Mouse (Mus musculus) embryonic facial prominence, embryonic 11.5 days (tissue): ENCODE results near the gene Mdfi. TPM values are rescaled to one million over a fixed set of nuclear protein-coding genes. Genes with fewer than 3 reads are reported as not detected.

Source experiments
- ATAC-seq: fragments of 200-750 bp; cut with Nextera tagmentation; replicated peaks from 2 replicates; pipeline ENCODE4 v1.8.0; 2017; ENCODE audit warnings: low read depth; ENCODE audit not compliant: insufficient number of reproducible peaks, low FRiP score, low TSS enrichment
- DNase-seq: peaks from one replicate; pipeline ENCODE4 v3.0.0-alpha.2; 2015; ENCODE audit warnings: low spot score
- H3K27ac ChIP-seq: fragments of 300-500 bp; sonication (generic); replicated peaks from 2 replicates; pipeline ENCODE4 v1.5.1; 2014; ENCODE audit warnings: mild to moderate bottlenecking, low read depth, low read length, control low read depth
- H3K27me3 ChIP-seq: fragments of 300-500 bp; sonication (generic); 2 replicates; pipeline ENCODE4 v1.6.1; 2014; ENCODE audit warnings: mild to moderate bottlenecking, low read length, moderate library complexity, mixed read lengths; ENCODE audit not compliant: control insufficient read depth, insufficient read depth
- H3K36me3 ChIP-seq: fragments of 300-500 bp; sonication (generic); replicated peaks from 2 replicates; pipeline ENCODE4 v1.6.1; 2014; ENCODE audit warnings: low read depth, mild to moderate bottlenecking, low read length, moderate library complexity, mixed read lengths; ENCODE audit not compliant: control insufficient read depth, insufficient read depth
- H3K4me1 ChIP-seq: fragments of 300-500 bp; sonication (generic); 2 replicates; pipeline ENCODE4 v1.6.1; 2014; ENCODE audit warnings: low read length, mixed read lengths; ENCODE audit not compliant: control insufficient read depth, insufficient read depth
- H3K4me2 ChIP-seq: fragments of 300-500 bp; sonication (generic); 2 replicates; pipeline ENCODE4 v1.6.1; 2014; ENCODE audit warnings: low read depth, mild to moderate bottlenecking, control low read depth, low read length, moderate library complexity
- H3K4me3 ChIP-seq: fragments of 300-500 bp; sonication (generic); 2 replicates; pipeline ENCODE4 v1.5.1; 2014; ENCODE audit warnings: low read depth, low read length, control low read depth
- H3K9ac ChIP-seq: fragments of 300-500 bp; sonication (generic); replicated peaks from 2 replicates; pipeline ENCODE4 v1.6.1; 2014; ENCODE audit warnings: mild to moderate bottlenecking, control low read depth, low read length
- H3K9me3 ChIP-seq: fragments of 300-500 bp; sonication (generic); replicated peaks from 2 replicates; pipeline ENCODE4 v1.6.1; 2016; ENCODE audit warnings: mild to moderate bottlenecking, low read length, inconsistent platforms, mixed read lengths; ENCODE audit not compliant: control insufficient read depth
- WGBS: fragments of 180-500 bp; shearing (Covaris S2); extraction: QIAGEN DNeasy Blood & Tissue Kit; methylation state at CpG from one replicate; pipeline ENCODE4 v1.1.7; 2014; 5-methylcytosine and 5-hydroxymethylcytosine counted together
- polyA plus RNA-seq: library from polyadenylated mRNA; unstranded; fragments of >200 nt; fragmentation: Nextera tagmentation; extraction: Ambion mirVana; gene quantifications from 2 replicates; pipeline ENCODE4 v1.2.1, GENCODE M21; 2014

Mdfi gene
- polyA plus RNA-seq, 1 experiment from 2014 or later, result 75.2 TPM

DNA sequence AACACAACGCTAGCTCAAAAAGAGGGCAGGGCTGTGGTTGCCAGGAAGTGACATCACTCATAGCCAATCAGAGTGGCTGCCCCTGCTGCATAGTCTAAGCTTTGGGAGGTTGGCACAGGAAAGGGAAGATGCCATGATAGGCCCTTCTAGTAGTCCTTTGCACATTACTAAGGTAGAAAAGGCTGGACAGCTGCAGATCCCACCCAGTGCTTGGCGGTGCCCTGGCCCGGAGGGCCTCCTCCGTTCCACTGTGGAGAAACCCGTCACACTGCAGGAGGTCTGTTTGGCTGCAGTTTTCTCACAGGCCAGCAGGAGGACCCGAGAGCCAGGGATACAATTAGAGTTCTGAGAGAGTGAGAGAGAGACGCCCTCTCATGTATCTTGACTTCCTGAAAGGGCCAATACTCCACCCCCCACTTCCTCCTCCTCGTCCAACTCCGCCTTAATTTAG is 38.9 kb upstream of the Mdfi start:
- Histone ChIP-seq H3K27ac (no peak overlapping the region), H3K4me1 (peaks cover 6% of the 10 kb centered on the region), H3K36me3 (peaks cover 7% of the 10 kb centered on the region), H3K27me3 (no peaks in the 10 kb centered on the region), H3K9me3 (no peaks in the 10 kb centered on the region), H3K4me2 (no peak overlapping the region), H3K4me3 (no peak overlapping the region), H3K9ac (no peak overlapping the region)
- ATAC-seq (peak; percentile 31; the same call in 1 of the 2 replicates), DNase-seq (peak; percentile 85)
- 9% methylated on average over 9 of the region's 9 CpGs for WGBS

GRCm38 (mm10) chr17:47872311-47873011 is 38.0 kb upstream of the Mdfi start:
- H3K9ac ChIP-seq, result no peak overlapping the region
- H3K36me3 ChIP-seq, result peaks cover 7% of the 10 kb centered on the region
- H3K27ac ChIP-seq, result no peak overlapping the region
- 84% methylated on average over 31 of the region's 31 CpGs for WGBS
- no peak overlapping the region for H3K4me2 ChIP-seq
- ATAC-seq (no peak), DNase-seq (no peak)
- H3K4me1 ChIP-seq, result peaks cover under 1% of the 10 kb centered on the region
- H3K9me3 ChIP-seq, result no peaks in the 10 kb centered on the region
- no peaks in the 10 kb centered on the region for H3K27me3 ChIP-seq
- no peak overlapping the region for H3K4me3 ChIP-seq

GRCm38 (mm10) chr17:47869874-47870273 is 35.4 kb upstream of the Mdfi start:
- no peak for ATAC-seq
- Histone ChIP-seq H3K36me3 (peaks cover 3% of the 10 kb centered on the region), H3K4me1 (no peaks in the 10 kb centered on the region)

DNA sequence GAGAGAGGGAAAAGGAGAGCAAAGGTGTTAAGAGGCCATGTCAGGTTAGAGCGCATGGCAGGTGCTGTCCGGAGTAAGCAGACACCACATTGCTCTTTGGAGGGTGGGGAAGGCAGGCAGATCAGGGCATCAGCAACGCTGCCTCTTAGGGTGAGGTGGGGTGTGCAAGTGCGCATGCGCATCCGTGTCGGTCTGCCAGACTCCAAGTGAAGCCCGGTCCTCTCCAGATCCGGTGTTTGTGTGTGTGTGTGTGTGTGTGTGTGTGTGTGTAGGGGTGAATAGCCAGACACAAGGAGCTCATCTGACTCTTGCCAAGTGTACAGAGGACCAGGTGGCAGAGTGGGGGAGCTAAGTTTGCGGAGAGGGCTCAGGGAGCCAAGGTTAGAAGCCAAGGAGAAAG is 31.5 kb upstream of the Mdfi start:
- no peak for DNase-seq
- Histone ChIP-seq H3K27me3 (no peaks in the 10 kb centered on the region), H3K4me2 (no peak overlapping the region), H3K9ac (no peak overlapping the region), H3K27ac (no peak overlapping the region), H3K9me3 (no peaks in the 10 kb centered on the region), H3K4me3 (no peak overlapping the region), H3K36me3 (peaks cover 3% of the 10 kb centered on the region; the same call in 1 of the 2 replicates), H3K4me1 (no peaks in the 10 kb centered on the region; the same call in 1 of the 2 replicates)
- 75% methylated on average over 10 of the region's 10 CpGs for WGBS
- ATAC-seq, result no peak

More at GRCm38 (mm10) chr17:47869874-47870273, 35.4 kb upstream of the Mdfi start:
- no peak for DNase-seq
- Histone ChIP-seq H3K4me3 (no peak overlapping the region), H3K27ac (no peak overlapping the region), H3K9ac (no peak overlapping the region), H3K9me3 (no peaks in the 10 kb centered on the region), H3K27me3 (no peaks in the 10 kb centered on the region), H3K4me2 (no peak overlapping the region)
- WGBS, result 94% methylated on average over 10 of the region's 10 CpGs

DNA sequence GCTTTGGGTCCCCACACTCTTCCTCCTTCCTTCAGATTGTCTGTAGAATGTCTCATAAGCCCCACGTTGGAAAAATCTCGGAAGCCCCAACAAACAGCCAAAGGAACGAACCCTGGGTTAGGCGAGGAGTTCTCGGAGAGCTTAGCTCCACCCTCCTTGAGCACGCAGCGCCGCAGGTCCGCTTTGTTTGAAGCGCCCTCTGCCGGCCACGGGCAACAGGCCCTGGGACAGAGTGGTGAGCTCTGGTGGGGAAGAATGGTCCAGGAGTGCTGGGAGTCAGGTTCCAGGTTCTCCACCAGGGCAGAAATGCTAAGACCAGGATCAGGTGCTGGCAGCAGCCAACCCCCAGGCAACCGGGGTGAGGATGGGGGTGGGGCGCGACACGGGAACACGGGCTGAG is 30.0 kb upstream of the Mdfi start:
- H3K4me1 ChIP-seq, result peaks cover 5% of the 10 kb centered on the region; the same call in 1 of the 2 replicates
- H3K36me3 ChIP-seq, result peaks cover 3% of the 10 kb centered on the region; the same call in 1 of the 2 replicates
- no peak overlapping the region; the same call in 1 of the 2 replicates for H3K9ac ChIP-seq
- no peak overlapping the region for H3K4me2 ChIP-seq
- ATAC-seq (peak; percentile 72), DNase-seq (peak; percentile 92)
- no peaks in the 10 kb centered on the region for H3K9me3 ChIP-seq
- H3K4me3 ChIP-seq, result no peak overlapping the region
- no peak overlapping the region for H3K27ac ChIP-seq
- WGBS, result 3% methylated on average over 17 of the region's 17 CpGs
- H3K27me3 ChIP-seq, result no peaks in the 10 kb centered on the region

DNA sequence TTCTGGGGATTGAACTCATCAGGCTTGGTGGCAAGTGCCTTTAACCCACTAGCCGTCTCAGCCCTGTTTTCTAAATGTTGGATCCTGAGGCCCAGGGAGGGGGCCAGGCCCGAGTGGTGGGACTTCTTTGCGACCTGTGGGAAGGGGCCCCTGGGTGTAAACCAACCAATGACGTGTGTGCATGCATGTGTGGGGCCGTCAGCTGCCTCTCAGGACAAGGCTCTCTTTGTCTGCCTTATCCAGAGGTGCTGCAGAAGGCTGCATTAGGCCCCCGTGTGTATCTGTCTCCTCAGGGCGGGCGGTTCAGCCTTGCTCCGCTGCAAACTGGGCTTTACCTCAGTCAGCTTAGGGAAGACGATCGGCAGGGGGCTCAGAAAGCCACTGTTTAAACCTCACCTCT is 28.9 kb upstream of the Mdfi start:
- ATAC-seq, result peak; percentile 17; the same call in 1 of the 2 replicates
- no peak overlapping the region for H3K4me3 ChIP-seq
- no peaks in the 10 kb centered on the region for H3K36me3 ChIP-seq
- no peaks in the 10 kb centered on the region for H3K27me3 ChIP-seq
- no peak overlapping the region; the same call in 1 of the 2 replicates for H3K4me2 ChIP-seq
- H3K9ac ChIP-seq, result 0 out of 2 replicates have a peak overlapping the region, but pooled peaks have one; percentile 25
- H3K27ac ChIP-seq, result peak overlapping the region; percentile 56; the same call in 1 of the 2 replicates
- H3K4me1 ChIP-seq, result peaks cover 5% of the 10 kb centered on the region; the same call in 1 of the 2 replicates
- WGBS, result 8% methylated on average over 11 of the region's 11 CpGs
- no peaks in the 10 kb centered on the region for H3K9me3 ChIP-seq
- DNase-seq, result peak; percentile 51

DNA sequence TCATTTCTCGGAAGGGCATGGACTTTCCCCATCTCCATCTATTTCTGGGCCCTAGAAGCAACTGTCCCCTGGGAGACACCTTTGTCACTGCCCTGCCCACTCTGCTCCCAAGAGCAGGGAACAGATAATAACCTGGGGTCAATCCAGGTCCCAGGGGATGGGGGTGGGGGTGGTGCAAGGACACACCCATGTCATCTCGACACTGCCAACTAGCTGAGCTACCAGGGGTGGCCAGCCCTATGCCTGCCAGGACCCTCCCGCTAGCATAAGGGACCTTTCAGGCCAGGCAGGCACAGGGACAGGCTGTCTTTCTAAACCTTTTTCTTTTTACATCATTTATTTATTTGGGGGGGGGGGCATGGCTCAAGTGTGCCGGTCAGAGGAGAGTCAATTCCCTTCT is 28.5 kb upstream of the Mdfi start:
- Histone ChIP-seq H3K4me1 (peaks cover 5% of the 10 kb centered on the region; the same call in 1 of the 2 replicates), H3K9me3 (no peaks in the 10 kb centered on the region)

DNA sequence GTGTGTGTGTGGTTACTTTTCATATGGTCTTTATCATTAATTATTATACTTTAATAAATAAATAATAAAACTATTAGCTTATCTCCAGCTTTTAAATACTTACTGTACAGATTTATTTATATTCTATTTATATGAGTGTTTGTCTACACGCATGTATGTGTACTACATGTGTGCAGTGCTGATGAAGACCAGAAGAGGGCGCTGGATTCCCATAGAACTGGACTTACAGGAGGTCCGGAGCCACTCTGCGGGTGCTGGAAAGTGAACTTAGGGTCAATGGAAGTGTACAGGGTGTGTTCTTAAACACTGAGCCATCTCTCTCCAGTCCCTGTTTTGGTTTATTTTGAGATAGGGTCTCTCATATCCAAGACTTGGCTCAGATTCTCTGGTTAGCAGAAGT is 21.1 kb upstream of the Mdfi start:
- Histone ChIP-seq H3K4me1 (peaks cover 4% of the 10 kb centered on the region; the same call in 1 of the 2 replicates), H3K27me3 (no peaks in the 10 kb centered on the region), H3K27ac (no peak overlapping the region), H3K4me2 (no peak overlapping the region), H3K36me3 (no peaks in the 10 kb centered on the region), H3K9ac (no peak overlapping the region), H3K9me3 (no peaks in the 10 kb centered on the region), H3K4me3 (no peak overlapping the region)
- ATAC-seq (no peak), DNase-seq (no peak)
- WGBS, result 76% methylated on average over 4 of the region's 4 CpGs

More for the DNA sequence above, 28.5 kb upstream of the Mdfi start:
- no peaks in the 10 kb centered on the region for H3K27me3 ChIP-seq
- no peak overlapping the region for H3K9ac ChIP-seq
- WGBS, result 56% methylated on average over 4 of the region's 4 CpGs
- 0 out of 2 replicates have a peak overlapping the region, but pooled peaks have one; percentile 56 for H3K27ac ChIP-seq
- no peak overlapping the region for H3K4me2 ChIP-seq
- no peak for ATAC-seq
- no peak overlapping the region for H3K4me3 ChIP-seq
- H3K36me3 ChIP-seq, result no peaks in the 10 kb centered on the region
- no peak for DNase-seq
